Mouse (Mus musculus) large intestine, adult 2 months (tissue): ENCODE measurements around the gene Gprc5d. TPM values are rescaled to one million over a fixed set of nuclear protein-coding genes. Genes with fewer than 3 reads are reported as not detected.

ENCODE experiments used
- DNase-seq: peaks from one replicate; pipeline ENCODE4 v3.0.0-alpha.2; 2012; ENCODE audit warnings: low read depth, low spot score
- WGBS: fragments of 180-500 bp; shearing (Covaris S2); methylation state at CpG from one replicate; pipeline ENCODE4 v1.1.7; 2018; 5-methylcytosine and 5-hydroxymethylcytosine counted together
- polyA plus RNA-seq: library from polyadenylated mRNA; depleted of rRNA; stranded (reverse); fragments of >200 nt; gene quantifications from 2 replicates; pipeline ENCODE4 v1.2.3, GENCODE M21; 2012; rRNA removed

Gprc5d gene
- polyA plus RNA-seq: 0.06 TPM in 1 of 2 replicates, not detected in the other

GRCm38 (mm10) chr6:135118183-135118582, at the start of gene Gprc5d:
Gprc5d (minus strand) TSS chr6:135118283.
- 59% methylated on average over 5 of the region's 5 CpGs for WGBS
- no peak for DNase-seq

DNA sequence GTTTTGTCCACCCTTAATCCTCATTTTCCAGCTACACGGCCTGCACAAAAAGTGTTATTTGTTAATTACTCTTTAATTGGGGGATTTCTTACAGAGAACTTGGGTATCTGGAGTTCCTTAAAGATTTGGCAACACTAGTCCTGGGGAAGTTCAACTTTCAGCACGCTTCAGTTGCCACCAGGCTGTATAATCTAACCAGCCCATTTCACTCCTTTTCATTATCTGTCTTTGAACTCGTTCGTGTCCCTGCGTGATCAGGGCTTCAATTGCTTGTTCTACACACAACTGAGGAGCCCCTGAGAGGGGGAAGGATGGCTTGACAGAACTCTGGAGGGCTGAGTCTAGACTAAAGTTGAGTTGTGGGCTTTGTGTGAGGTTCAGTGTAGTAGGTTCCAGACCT, 48.6 kb upstream of the Gprc5d start:
- WGBS: 77% methylated on average over 5 of the region's 5 CpGs
- no peak for DNase-seq

- 83% methylated on average over 3 of the region's 3 CpGs for WGBS
- no peak for DNase-seq
Observed at GRCm38 (mm10) chr6:135166262-135166661, 48.2 kb upstream of the Gprc5d start.

- DNase-seq: no peak
- 76% methylated on average over 2 of the region's 2 CpGs for WGBS
Observed at GRCm38 (mm10) chr6:135165706-135166105, 47.6 kb upstream of the Gprc5d start.

- 83% methylated on average over 3 of the region's 3 CpGs for WGBS
- DNase-seq: no peak
Observed at GRCm38 (mm10) chr6:135165191-135165590, 47.1 kb upstream of the Gprc5d start.

DNA sequence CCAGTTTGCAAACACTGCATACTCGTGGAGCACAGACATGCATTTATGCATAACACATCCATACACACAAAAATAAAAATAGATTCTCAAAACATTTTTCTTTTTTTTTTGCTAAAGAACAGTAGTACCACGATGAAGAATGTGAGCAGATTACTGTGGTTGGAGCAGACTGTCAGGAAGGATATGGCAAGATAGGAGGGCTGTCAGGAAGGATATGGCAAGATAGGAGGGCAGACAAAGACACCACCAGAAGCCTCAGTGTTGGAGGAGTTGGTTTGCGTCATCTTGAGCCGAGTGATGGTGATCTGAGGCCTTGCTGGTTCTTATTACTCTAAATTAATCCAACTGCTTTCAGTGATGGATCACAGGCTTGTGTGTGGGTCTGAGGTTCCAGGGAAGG, 44.8 kb upstream of the Gprc5d start:
- WGBS: 69% methylated on average over 4 of the region's 4 CpGs

DNA sequence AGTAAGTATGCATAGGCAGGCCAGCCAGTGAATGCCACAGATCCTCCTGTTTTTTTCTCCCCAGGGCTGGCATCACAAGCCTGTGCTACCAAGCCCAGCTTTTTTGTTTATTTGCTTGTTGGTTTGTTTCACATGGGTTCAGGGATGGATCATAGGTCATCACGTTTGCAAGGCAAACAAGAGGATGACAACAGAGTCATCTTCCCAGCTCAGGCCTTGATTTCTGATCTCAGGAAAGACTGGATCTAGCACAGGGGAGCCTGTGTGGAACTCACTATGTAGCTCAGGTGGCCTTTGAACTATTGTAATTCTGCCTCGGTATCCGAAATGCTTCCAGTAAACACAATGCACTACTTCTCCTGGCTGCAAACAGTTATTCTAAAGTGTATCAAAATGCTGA, 44.2 kb upstream of the Gprc5d start:
- DNase-seq: no peak
- WGBS: 76% methylated on average over 3 of the region's 3 CpGs

More for the DNA sequence above, 44.8 kb upstream of the Gprc5d start:
- DNase-seq: no peak

- DNase-seq: no peak
- 54% methylated on average over 4 of the region's 4 CpGs for WGBS
Observed at GRCm38 (mm10) chr6:135161356-135161755, 43.3 kb upstream of the Gprc5d start.

DNA sequence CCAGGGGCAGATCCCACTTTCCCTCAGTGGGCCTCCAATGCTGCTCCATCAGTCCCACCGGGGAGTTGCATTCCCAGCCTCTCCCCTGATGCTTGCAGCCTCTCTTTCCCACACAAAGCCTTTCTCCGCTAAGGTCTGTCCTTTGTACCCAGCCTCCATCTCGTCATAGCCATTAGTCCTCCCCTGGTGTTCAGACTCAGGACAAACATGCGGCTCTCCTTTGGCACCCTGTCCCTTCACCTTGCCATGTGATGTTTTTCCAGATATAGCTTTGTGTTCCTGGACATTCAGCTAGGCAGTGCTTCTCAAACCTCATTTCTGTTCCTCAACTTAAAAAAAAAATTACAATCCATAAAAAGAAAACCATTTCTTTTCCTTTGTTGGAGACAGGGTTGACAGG, 40.4 kb upstream of the Gprc5d start:
- no peak for DNase-seq
- WGBS: 73% methylated on average over 4 of the region's 4 CpGs

DNA sequence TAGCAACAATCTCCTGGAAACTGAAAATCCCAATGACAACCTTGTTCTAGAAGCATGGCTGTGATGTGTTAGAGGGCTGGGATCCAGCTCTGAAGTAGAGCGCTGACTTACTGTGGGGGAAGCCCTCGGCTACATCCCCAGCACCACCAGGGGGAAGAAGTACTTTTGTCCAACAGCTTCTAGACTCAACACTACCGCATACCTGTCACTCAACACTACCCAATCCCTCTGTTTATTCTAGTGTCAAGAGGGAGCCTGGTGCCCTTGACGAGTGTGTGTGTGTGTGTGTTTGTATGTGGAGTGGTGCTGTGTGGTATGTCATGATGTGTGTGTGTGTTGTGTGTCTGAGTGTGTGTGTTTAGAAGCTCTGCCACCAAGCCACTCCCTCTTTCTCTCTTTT, 39.4 kb upstream of the Gprc5d start:
- 61% methylated on average over 4 of the region's 4 CpGs for WGBS

GRCm38 (mm10) chr6:135156597-135156996, 38.5 kb upstream of the Gprc5d start:
- DNase-seq: no peak
- WGBS: 71% methylated on average over 8 of the region's 8 CpGs

More for the DNA sequence above, 39.4 kb upstream of the Gprc5d start:
- no peak for DNase-seq

DNA sequence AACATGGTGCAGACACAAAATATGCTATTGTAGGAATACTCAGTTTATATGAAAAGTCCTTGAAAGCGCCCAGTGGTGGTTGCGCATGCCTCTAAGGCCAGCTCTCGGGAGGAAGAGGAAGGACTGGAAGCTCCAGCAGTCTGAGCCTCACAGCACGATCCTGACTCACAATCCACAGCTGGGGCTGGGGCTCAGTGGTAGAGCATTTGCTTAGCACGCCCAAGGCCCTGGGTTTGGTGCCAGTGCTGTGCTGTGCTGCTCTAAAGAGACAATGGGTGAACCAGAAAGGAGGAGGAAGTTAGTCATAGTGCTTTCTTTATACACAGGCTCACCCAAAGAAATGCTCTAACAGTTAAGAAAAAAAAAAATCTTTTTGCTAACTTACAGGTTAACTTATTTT, 35.6 kb upstream of the Gprc5d start:
- DNase-seq: no peak

GRCm38 (mm10) chr6:135150311-135150710, 32.2 kb upstream of the Gprc5d start:
- no peak for DNase-seq
- 25% methylated on average over 5 of the region's 5 CpGs for WGBS

More for the DNA sequence above, 35.6 kb upstream of the Gprc5d start:
- WGBS: 81% methylated on average over 5 of the region's 5 CpGs

- DNase-seq: no peak
- 81% methylated on average over 4 of the region's 4 CpGs for WGBS
Observed at GRCm38 (mm10) chr6:135149722-135150121, 31.6 kb upstream of the Gprc5d start.

GRCm38 (mm10) chr6:135149175-135149574, 31.1 kb upstream of the Gprc5d start:
- DNase-seq: no peak
- 82% methylated on average over 4 of the region's 4 CpGs for WGBS

DNA sequence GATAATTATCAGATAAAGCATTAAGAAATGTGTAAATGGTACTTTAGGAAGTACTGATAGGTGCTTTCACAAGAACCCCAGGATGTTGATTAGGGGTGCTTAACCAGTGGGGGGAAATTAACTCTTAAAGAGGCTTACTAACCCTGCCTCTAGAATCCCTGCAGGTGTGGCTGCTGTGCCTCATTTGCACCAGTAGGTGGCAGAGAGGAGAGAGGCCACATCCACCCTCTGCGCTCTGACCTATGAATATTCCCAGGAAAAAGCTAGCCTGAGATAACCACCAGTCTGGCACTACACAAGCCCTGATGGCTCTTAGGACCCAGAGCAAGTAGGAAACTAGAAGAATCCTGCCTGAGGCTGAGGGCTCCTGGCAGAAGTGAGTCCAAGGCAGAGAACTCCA, 30.4 kb upstream of the Gprc5d start:
- DNase-seq: no peak
- 38% methylated on average over 1 of the region's 1 CpGs for WGBS

- DNase-seq: no peak
- WGBS: 87% methylated on average over 5 of the region's 5 CpGs
Observed at GRCm38 (mm10) chr6:135145976-135146375, 27.9 kb upstream of the Gprc5d start.

DNA sequence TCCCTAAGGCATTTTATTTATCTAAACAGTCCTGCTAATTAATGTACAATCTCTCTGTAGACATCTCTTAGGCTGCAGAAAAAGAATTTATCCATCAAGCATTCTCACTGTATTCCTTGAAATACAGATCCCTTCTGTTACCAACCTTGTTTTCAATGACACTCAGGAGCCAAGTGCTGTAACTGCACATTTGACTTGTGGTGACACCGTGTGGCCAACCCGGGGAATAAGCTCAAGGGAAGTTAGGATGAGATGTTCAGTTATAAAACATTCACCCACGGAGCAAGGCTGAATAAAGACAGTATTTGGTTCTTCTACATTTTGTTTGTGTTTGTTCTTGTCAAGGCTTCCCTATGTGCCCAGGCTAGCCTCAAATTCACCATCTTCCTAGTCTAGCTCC, 26.4 kb upstream of the Gprc5d start:
- WGBS: 0% methylated on average over 3 of the region's 3 CpGs
- DNase-seq: peak; percentile 28

DNA sequence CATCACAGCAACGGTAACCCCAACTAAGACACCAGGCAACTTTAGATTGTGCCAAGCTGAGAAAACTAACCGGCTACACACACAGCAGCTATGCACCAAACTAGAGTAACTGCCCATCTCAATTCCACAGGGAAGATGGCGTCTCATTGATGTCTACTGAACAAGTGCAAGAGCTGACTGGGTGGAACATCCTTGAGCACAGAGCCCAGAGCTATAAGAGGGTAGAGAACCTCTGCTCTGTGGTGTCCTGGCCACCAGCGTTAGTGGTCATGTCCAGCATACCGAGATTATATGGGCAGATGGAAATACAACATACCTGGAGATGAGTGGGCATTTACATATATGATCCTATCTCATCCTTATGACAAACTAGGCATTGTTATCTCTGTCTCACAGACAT, 25.1 kb upstream of the Gprc5d start:
- no peak for DNase-seq
- WGBS: 94% methylated on average over 5 of the region's 5 CpGs

- no peak for DNase-seq
- 48% methylated on average over 16 of the region's 16 CpGs for WGBS
Observed at GRCm38 (mm10) chr6:135141451-135142147, 23.5 kb upstream of the Gprc5d start.

DNA sequence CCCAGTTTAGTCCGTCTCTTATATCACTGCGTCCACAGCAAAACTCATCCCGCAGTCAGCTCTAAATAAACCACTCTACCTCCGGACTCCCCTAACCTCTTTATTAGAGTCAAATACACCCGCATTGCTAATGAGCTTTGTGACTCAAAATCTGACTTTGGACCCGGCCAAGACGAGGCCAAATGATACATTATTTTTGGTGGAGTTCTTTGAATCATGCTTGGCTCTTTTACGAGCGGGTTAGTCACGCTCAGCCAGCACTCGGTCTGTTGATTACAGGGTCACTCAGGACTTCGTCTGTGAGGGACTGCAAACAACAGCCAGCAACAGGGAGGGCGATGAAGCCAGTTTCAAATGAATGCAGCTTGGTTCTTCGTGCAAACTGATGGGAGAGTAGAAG, 20.7 kb upstream of the Gprc5d start:
- no peak for DNase-seq
- WGBS: 41% methylated on average over 14 of the region's 14 CpGs

GRCm38 (mm10) chr6:135138207-135138606, 20.1 kb upstream of the Gprc5d start:
- 63% methylated on average over 7 of the region's 7 CpGs for WGBS
- no peak for DNase-seq
